Mouse (Mus musculus): ENCODE measurements around the gene Snx15.
"Not testable (repeated sequence)": the region's sequence is repeated elsewhere in the genome, so short reads cannot be mapped to it uniquely, and the experiment has no call there.

Gene Snx15

GRCm38 (mm10) chr19:6127760-6128341 is at the start of gene Snx15:
Snx15 (minus strand) TSS chr19:6128304.
- peak; percentile 92 for DNase-seq (ENCODE audit: low spot score)

- DNase-seq (ENCODE audit: low spot score), result peak; percentile 67
Measured at GRCm38 (mm10) chr19:6174771-6175170, 46.7 kb upstream of the Snx15 start.

- no peak for DNase-seq (ENCODE audit: low spot score)
Measured at GRCm38 (mm10) chr19:6171215-6171614, 43.1 kb upstream of the Snx15 start.

- DNase-seq (ENCODE audit: low spot score), result no peak
Measured at GRCm38 (mm10) chr19:6166750-6167149, 38.6 kb upstream of the Snx15 start.

- peak; percentile 21 for DNase-seq (ENCODE audit: low spot score)
Measured at GRCm38 (mm10) chr19:6163872-6164547, 35.9 kb upstream of the Snx15 start.

GRCm38 (mm10) chr19:6157220-6157619 is 29.1 kb upstream of the Snx15 start:
- no peak for DNase-seq (ENCODE audit: low spot score)

GRCm38 (mm10) chr19:6156372-6156771 is 28.3 kb upstream of the Snx15 start:
- no peak for DNase-seq (ENCODE audit: low spot score)

GRCm38 (mm10) chr19:6155174-6155573 is 27.1 kb upstream of the Snx15 start:
- DNase-seq (ENCODE audit: low spot score), result no peak

- no peak for DNase-seq (ENCODE audit: low spot score)
Measured at GRCm38 (mm10) chr19:6144842-6145241, 16.7 kb upstream of the Snx15 start.

- peak; percentile 57 for DNase-seq (ENCODE audit: low spot score)
Measured at GRCm38 (mm10) chr19:6141394-6141749, 13.3 kb upstream of the Snx15 start, which contains the start of gene Arl2. Arl2 (minus strand) TSS chr19:6141548.

- peak; percentile 86 for DNase-seq (ENCODE audit: low spot score)
Measured at GRCm38 (mm10) chr19:6140678-6141393, 12.7 kb upstream of the Snx15 start, which contains the start of gene Batf2. Batf2 (plus strand) TSS chr19:6140983.

GRCm38 (mm10) chr19:6140374-6140677 is 12.2 kb upstream of the Snx15 start:
- no peak for DNase-seq (ENCODE audit: low spot score)

GRCm38 (mm10) chr19:6139701-6140100 is 11.6 kb upstream of the Snx15 start:
- DNase-seq (ENCODE audit: low spot score), result no peak

- no peak for DNase-seq (ENCODE audit: low spot score)
Measured at GRCm38 (mm10) chr19:6136397-6136796, 8.3 kb upstream of the Snx15 start.

GRCm38 (mm10) chr19:6133197-6133596 is 5.1 kb upstream of the Snx15 start:
- DNase-seq (ENCODE audit: low spot score), result not testable (repeated sequence)

- no peak for DNase-seq (ENCODE audit: low spot score)
Measured at GRCm38 (mm10) chr19:6132171-6132827, 4.2 kb upstream of the Snx15 start.

- DNase-seq (ENCODE audit: low spot score), result not testable (repeated sequence)
Measured at GRCm38 (mm10) chr19:6130414-6131128, 2.5 kb upstream of the Snx15 start.

- DNase-seq (ENCODE audit: low spot score), result no peak
Measured at GRCm38 (mm10) chr19:6126789-6127580, 1.1 kb downstream of the Snx15 start.

GRCm38 (mm10) chr19:6126289-6126688 is 1.8 kb downstream of the Snx15 start:
- DNase-seq (ENCODE audit: low spot score), result no peak

GRCm38 (mm10) chr19:6124898-6125297 is 3.2 kb downstream of the Snx15 start:
- no peak for DNase-seq (ENCODE audit: low spot score)

GRCm38 (mm10) chr19:6123330-6123729 is 4.8 kb downstream of the Snx15 start:
- DNase-seq (ENCODE audit: low spot score), result no peak

Measured in ovary, adult 18-20 months (tissue).